ENCODE assay signal across 12 mouse cellular contexts in the genomic region with DNA sequence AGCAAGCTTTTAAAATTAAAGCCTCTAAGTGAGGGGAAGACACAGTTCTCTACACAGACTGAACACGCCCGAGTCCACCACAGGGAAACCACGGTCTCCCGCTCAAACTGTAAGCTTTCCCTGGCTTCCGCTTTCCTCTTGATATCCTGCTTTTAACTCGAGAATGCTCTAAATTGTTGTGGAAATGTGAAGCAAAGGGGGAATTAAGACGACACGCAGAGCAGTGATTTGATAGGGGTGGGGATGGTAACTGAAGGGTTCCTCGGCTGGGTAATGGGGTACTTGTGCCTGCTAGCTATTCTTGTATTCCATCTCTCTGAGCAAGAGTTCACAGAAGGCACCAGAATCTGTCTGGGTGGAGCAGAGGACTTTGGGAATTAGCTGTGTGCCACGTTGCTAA. TPM values are rescaled to one million over a fixed set of nuclear protein-coding genes. Genes with fewer than 3 reads are reported as not detected.
A peak's percentile ranks its signal among the peaks of the same experiment; 100 is the strongest.
DNase-seq lines count a peak whose midpoint lies in the region; ATAC-seq and TF ChIP-seq lines count a peak whose summit lies in the region.
"Had no signal": no experiment of that assay in that cellular context is flagged by ENCODE, and none has a peak within 500 bp of the region (broad histone marks: within the 10 kb centered on the region; RNA-seq: fewer than 3 reads in every experiment).

No protein-coding gene starts in this region.

- no peak for DNase-seq in gastrocnemius, adult 2 months
- DNase-seq in gastrocnemius, adult 18-20 months (ENCODE audit: low spot score): no peak
- DNase-seq in layer of hippocampus, adult 2 months (ENCODE audit: low spot score in 2 of 2): no peak
- no peak for DNase-seq in layer of hippocampus, postnatal 10 days (ENCODE audit: low spot score in 2 of 2)
- no peak for DNase-seq in cerebellum, postnatal 14 days
- DNase-seq: cerebellum, adult 11 months; kidney, adult 8-10 months; thymus, adult 18-20 months had no signal

- peak overlapping the region; percentile 45 for H3K4me2 ChIP-seq in embryonic facial prominence, embryonic 13.5 days
- peak overlapping the region; percentile 2; the same call in 1 of the 2 replicates for H3K4me2 ChIP-seq in neural tube, embryonic 14.5 days (ENCODE audit: low read depth, low read length)
- H3K4me2 ChIP-seq: liver, embryonic 12.5 days had no signal

- intact Hi-C loops in gastrocnemius, adult 2 months (cut with DNase I): loop anchor here (2.0 kb wide), 1 partner anchor 70 kb away; no protein-coding TSS in a partner anchor

- no peak overlapping the region for H3K4me3 ChIP-seq in gastrocnemius, adult 2 months
- peak overlapping the region; percentile 29; the same call in 1 of the 2 replicates for H3K4me3 ChIP-seq in layer of hippocampus, adult 2 months
- peak overlapping the region; percentile 13; the same call in 1 of the 2 replicates for H3K4me3 ChIP-seq in embryonic facial prominence, embryonic 13.5 days
- no peak overlapping the region for H3K4me3 ChIP-seq in neural tube, embryonic 14.5 days (ENCODE audit: low read depth, low read length)
- H3K4me3 ChIP-seq: liver, embryonic 12.5 days had no signal

- H3K9ac ChIP-seq in embryonic facial prominence, embryonic 13.5 days: no peak overlapping the region
- no peak overlapping the region for H3K9ac ChIP-seq in neural tube, embryonic 14.5 days (replicated peaks; ENCODE audit: low read depth, low read length)
- H3K9ac ChIP-seq: liver, embryonic 12.5 days had no signal

- ATAC-seq in embryonic facial prominence, embryonic 13.5 days (ENCODE audit: insufficient number of reproducible peaks, insufficient read depth, low FRiP score, low TSS enrichment, low read depth): no peak
- no peak for ATAC-seq in neural tube, embryonic 14.5 days (ENCODE audit: low read depth)
- ATAC-seq in erythroblast, adult 5-6 weeks (replicated peaks; ENCODE audit: low FRiP score, poor library complexity, severe bottlenecking): no peak
- ATAC-seq: liver, embryonic 12.5 days had no signal

- H3K4me1 ChIP-seq in embryonic facial prominence, embryonic 13.5 days: peaks cover 25% of the 10 kb centered on the region
- H3K4me1 ChIP-seq in neural tube, embryonic 14.5 days (ENCODE audit: control insufficient read depth, insufficient read depth, low read length): 0 out of 2 replicates have a peak, but pooled peaks cover 5% of the 10 kb centered on the region

- peaks cover 11% of the 10 kb centered on the region; the same call in 1 of the 2 replicates for H3K27me3 ChIP-seq in embryonic facial prominence, embryonic 13.5 days
- H3K27me3 ChIP-seq in neural tube, embryonic 14.5 days (ENCODE audit: control insufficient read depth, insufficient read depth, low read length): no peaks in the 10 kb centered on the region

- WGBS in embryonic facial prominence, embryonic 13.5 days: 24% methylated on average over 10 of the region's 10 CpGs
- 55% methylated on average over 10 of the region's 10 CpGs for WGBS in neural tube, embryonic 14.5 days

- H3K36me3 ChIP-seq in embryonic facial prominence, embryonic 13.5 days: no peaks in the 10 kb centered on the region
- H3K36me3 ChIP-seq in neural tube, embryonic 14.5 days (ENCODE audit: control insufficient read depth, insufficient read depth, low read length): no peaks in the 10 kb centered on the region
- H3K36me3 ChIP-seq: liver, embryonic 12.5 days had no signal

- no peak for TF ChIP-seq CTCF in gastrocnemius, adult 2 months (IDR thresholded peaks at IDR 0.05)
- TF ChIP-seq CTCF in layer of hippocampus, adult 2 months (conservative IDR thresholded peaks at IDR 0.05): no peak

- H3K27ac ChIP-seq in gastrocnemius, adult 2 months: peak overlapping the region; percentile 20; the same call in 1 of the 2 replicates
- peak overlapping the region; percentile 32; the same call in 1 of the 2 replicates for H3K27ac ChIP-seq in layer of hippocampus, adult 2 months
- peak overlapping the region; percentile 57; the same call in 1 of the 2 replicates for H3K27ac ChIP-seq in embryonic facial prominence, embryonic 13.5 days
- no peak overlapping the region for H3K27ac ChIP-seq in neural tube, embryonic 14.5 days (ENCODE audit: low read depth, low read length)
- H3K27ac ChIP-seq: liver, embryonic 12.5 days had no signal

- no peaks in the 10 kb centered on the region for H3K9me3 ChIP-seq in embryonic facial prominence, embryonic 13.5 days
- H3K9me3 ChIP-seq in neural tube, embryonic 14.5 days (ENCODE audit: control insufficient read depth, low read length): no peaks in the 10 kb centered on the region
- H3K9me3 ChIP-seq: liver, embryonic 12.5 days had no signal

RNA-seq across cellular contexts. Expression of a gene that starts 1.9 kb away (rescaled TPM):
- total RNA-seq in gastrocnemius, adult 2 months (2021): 1 to 10 TPM; 2.5 to 6.2 TPM
- 1 to 10 TPM; 3.0 to 6.9 TPM for total RNA-seq in gastrocnemius, adult 18-20 months (2021)
- 10 to 100 TPM; 39.6 TPM for total RNA-seq in layer of hippocampus, adult 2 months (2021)
- total RNA-seq in layer of hippocampus, postnatal 10 days (2021): 10 to 100 TPM; 30.7 to 32.1 TPM
- 12.1 and 14.6 TPM in 2 replicates for polyA plus RNA-seq in embryonic facial prominence, embryonic 13.5 days (2015; fragmentation: Nextera tagmentation; extraction: Ambion mirVana)
- polyA plus RNA-seq in neural tube, embryonic 14.5 days (2014; fragmentation: Nextera tagmentation; extraction: Ambion mirVana): 20.8 and 22.6 TPM in 2 replicates
- total RNA-seq in erythroblast, adult 5-6 weeks (2015; ENCODE audit: low replicate concordance): 0.77 TPM in 1 of 2 replicates, not detected in the other
- 0.42 and 0.77 TPM in 2 replicates for total RNA-seq in erythroblast, adult 5-6 weeks (2017; ENCODE audit: low replicate concordance)

RNA-seq across cellular contexts. Expression of a gene that starts 34.1 kb away (rescaled TPM):
- 100 to 1,000 TPM; 174 to 204 TPM for total RNA-seq in gastrocnemius, adult 2 months (2021)
- 100 to 1,000 TPM; 174 to 189 TPM for total RNA-seq in gastrocnemius, adult 18-20 months (2021)
- 10 to 100 TPM; 62.1 to 68.2 TPM for total RNA-seq in layer of hippocampus, adult 2 months (2021)
- total RNA-seq in layer of hippocampus, postnatal 10 days (2021): 10 to 100 TPM; 54.9 to 55.0 TPM
- polyA plus RNA-seq in embryonic facial prominence, embryonic 13.5 days (2015; fragmentation: Nextera tagmentation; extraction: Ambion mirVana): 8.2 and 9.9 TPM in 2 replicates
- polyA plus RNA-seq in neural tube, embryonic 14.5 days (2014; fragmentation: Nextera tagmentation; extraction: Ambion mirVana): 52.1 and 58.7 TPM in 2 replicates
- total RNA-seq in erythroblast, adult 5-6 weeks (2015; ENCODE audit: low replicate concordance): 3.8 and 7.1 TPM in 2 replicates
- 10.0 and 19.5 TPM in 2 replicates for total RNA-seq in erythroblast, adult 5-6 weeks (2017; ENCODE audit: low replicate concordance)

Comparison
In these comparisons a context has a peak if more than half of its experiments do, and no peak if none do; other contexts are left out.
1. H3K4me3 ChIP-seq: peak in layer of hippocampus, adult 2 months (single experiment) and embryonic facial prominence, embryonic 13.5 days (single experiment); none in gastrocnemius, adult 2 months (single experiment) and neural tube, embryonic 14.5 days (single experiment).
2. RNA of a gene that starts 1.9 kb away (total RNA-seq): 39.6 TPM in layer of hippocampus, adult 2 months and 30.7 to 32.1 TPM in layer of hippocampus, postnatal 10 days; 3.0 to 6.9 TPM in gastrocnemius, adult 18-20 months, 2.5 to 6.2 TPM in gastrocnemius, adult 2 months and 0.42 to 0.77 TPM in erythroblast, adult 5-6 weeks; every median in the first group is over 4 times any median in the second.